Comparison of ENCODE assay signal across 13 mouse cellular contexts in the genomic region with DNA sequence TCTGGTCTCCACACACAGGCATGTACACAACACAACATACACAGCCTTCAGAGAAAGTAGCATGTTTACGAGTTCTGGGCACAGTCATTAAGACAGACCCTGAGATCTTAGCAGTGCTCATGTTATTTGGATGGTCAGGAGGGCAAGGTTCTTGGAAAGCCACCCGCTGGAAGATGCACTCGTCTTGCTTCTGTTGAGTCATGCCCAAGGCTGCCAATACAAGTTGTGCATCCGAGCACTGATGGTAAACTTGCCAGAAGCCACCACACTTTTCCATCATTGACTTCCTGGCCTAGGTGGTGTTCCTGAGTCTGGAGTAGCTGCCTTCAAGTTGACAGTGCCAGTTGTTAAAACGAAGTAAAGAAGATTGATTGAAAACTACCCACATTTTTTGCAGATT.
"Had no signal": no experiment of that assay in that cellular context is flagged by ENCODE, and none has a peak within 500 bp of the region (broad histone marks: within the 10 kb centered on the region; RNA-seq: fewer than 3 reads in every experiment).

No protein-coding gene starts in this region.

- DNase-seq: gastrocnemius, adult 2 months; gastrocnemius, postnatal 10 days; gastrocnemius, postnatal 25 days; heart, adult 18-20 months; heart, postnatal 10 days; heart, postnatal 4 days; kidney, adult 18-20 months; kidney, adult 8-10 months; kidney, postnatal 10 days; kidney, postnatal 25 days; layer of hippocampus, adult 9-11 months; layer of hippocampus, postnatal 36 days; left cerebral cortex, postnatal 4 days had no signal
